Mouse (Mus musculus) layer of hippocampus, adult 2 months (tissue): ENCODE results near the gene Psmb2. TPM values are rescaled to one million over a fixed set of nuclear protein-coding genes. Genes with fewer than 3 reads are reported as not detected.

Experiments
- DNase-seq, 2 experiments: peaks; one replicate each; pipeline ENCODE4 v3.0.0; 2022; ENCODE audit warnings: low spot score in 2 of 2
- H3K27ac ChIP-seq: fragments of 200-600 bp; 2 replicates; pipeline ENCODE4 v1.8.1; 2022
- H3K4me3 ChIP-seq: fragments of 200-600 bp; 2 replicates; pipeline ENCODE4 v1.8.1; 2022; ENCODE audit warnings: mild to moderate bottlenecking
- CTCF ChIP-seq: fragments of 200-600 bp; conservative IDR thresholded peaks from 2 replicates; pipeline ENCODE4 v1.8.1; 2022; ENCODE audit warnings: antibody characterized with exemption, mild to moderate bottlenecking, moderate library complexity
- total RNA-seq, 2 experiments: library from RNA; stranded (reverse); gene quantifications; 2 replicates each; pipeline ENCODE4 v1.2.3; 2021

Psmb2 gene
- total RNA-seq, 2 experiments from 2014 or later, result 111 to 115 TPM

DNA sequence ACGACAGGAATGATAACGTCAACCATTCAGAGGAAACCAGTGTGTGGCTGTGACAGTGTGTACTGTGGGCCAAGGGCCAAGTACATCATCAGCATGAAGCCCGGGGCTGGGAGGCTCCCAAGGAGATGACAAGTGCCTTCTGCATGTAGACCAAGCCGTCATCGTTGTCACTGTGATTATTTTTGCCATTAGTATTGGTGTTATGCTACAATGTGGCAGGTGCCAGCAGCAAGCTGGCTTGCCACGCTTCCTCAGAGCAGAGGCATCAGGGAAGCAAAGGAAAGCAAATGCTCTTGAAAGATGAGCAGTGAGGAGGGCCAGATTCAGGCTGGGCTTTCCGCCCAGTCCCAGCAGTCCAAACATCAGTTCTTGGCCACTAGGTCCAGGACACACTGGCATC lies 16.2 kb upstream of the Psmb2 start:
- peak; percentile 40 to 45 for DNase-seq
- no peak for TF ChIP-seq CTCF
- H3K27ac ChIP-seq, result peak overlapping the region; percentile 67
- H3K4me3 ChIP-seq, result no peak overlapping the region

DNA sequence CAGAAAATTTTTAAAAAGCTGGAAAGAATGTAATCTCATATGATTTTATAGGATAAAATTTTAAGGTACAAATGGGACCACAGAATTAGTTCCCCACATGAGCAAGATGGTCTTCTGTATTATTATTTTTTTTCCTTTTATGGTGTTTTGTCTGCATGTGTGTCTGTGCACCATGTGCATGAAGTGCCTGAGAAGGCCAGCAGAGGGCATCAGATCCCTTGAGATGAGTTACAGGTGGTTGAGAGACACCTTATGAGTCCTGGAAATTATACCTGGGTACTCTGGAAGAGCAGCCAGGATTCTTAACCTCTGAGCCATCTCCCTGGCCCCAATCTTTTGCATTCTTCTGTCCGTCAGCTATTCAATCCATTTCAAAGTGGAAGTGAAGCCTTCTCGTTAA lies 10.4 kb upstream of the Psmb2 start:
- DNase-seq, result no peak
- Histone ChIP-seq H3K27ac (no peak overlapping the region), H3K4me3 (no peak overlapping the region)
- peak; percentile 47 for TF ChIP-seq CTCF

DNA sequence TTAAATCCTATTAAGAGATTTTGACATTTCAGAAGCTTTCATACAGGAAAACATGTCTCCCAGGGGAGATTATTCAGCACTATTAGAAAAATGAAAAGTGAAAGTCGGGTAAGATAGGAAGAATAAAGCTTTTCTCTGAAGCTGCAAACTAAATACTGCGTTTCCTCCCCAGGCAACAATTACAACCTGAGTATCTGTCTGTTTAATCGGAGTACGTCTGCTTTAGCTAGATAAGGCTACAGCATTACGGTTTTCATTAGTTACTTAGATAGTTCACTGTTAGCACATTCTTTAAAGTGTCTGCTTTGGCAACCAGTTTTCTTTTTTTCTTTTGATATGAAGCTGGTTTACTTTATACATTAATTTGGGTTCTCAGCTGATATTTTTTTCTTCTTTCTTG lies 4.9 kb downstream of the Psmb2 start:
- Histone ChIP-seq H3K4me3 (no peak overlapping the region), H3K27ac (no peak overlapping the region)
- no peak for DNase-seq
- TF ChIP-seq CTCF, result no peak

DNA sequence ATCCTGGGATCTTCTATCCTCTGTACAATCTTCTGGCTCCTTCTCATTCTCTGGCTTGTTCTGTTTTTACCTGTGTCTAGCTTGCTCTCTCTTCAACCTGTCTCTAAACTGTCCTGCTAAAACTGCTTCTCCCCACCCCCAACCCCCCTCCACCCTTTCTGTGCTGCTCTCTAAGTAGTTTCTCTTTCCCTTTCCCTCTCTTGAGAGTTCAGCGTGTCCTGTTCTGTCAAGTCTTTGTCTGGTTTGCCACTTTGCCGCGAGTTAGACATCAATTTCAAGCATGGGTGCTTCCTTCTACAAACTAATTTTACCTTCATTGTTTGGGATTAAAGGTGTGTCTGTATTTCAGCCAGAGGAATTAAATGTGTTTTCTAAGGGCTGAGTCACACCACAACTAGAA lies 5.7 kb downstream of the Psmb2 start:
- no peak for DNase-seq
- Histone ChIP-seq H3K27ac (no peak overlapping the region), H3K4me3 (no peak overlapping the region)
- no peak for TF ChIP-seq CTCF

DNA sequence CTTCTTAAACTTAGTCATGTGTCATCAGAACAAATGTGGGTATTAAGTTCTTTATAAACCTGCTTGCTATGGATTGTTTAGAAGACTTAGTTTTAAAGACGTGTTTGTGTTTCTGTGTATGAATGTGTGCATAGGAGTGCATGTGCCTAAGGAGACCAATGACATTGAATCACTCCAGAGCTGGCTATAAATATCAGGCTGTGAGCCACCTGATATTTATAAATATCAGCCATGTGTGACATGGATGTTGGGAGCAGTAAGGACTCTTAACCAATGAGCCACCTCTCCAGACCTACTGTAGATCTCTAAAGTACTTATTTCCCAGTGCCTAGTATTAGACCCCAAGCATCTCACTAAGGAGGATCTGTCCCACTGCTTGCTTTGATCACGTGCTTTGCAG lies 12.0 kb downstream of the Psmb2 start:
- H3K27ac ChIP-seq, result no peak overlapping the region
- no peak for DNase-seq
- no peak overlapping the region for H3K4me3 ChIP-seq
- no peak for TF ChIP-seq CTCF

DNA sequence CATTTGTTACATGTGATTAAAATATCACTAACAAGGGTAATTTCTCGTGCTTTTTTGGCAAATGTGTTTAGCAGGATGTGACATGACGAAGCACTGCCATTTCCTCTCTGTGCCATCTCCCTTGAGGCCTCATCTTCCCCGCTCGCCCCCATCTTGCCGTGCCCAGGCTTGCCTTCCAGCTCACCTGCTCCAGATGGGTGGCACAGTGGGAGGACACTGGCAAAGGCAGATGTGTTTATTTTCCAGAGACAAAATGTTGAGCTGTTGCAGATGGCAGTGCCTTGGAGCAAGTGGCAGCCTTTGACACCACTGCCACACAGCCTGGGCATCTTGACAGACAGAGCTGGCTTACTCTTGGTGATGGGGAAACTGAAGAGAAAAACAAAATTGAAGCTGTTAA lies 15.6 kb downstream of the Psmb2 start:
- no peak for TF ChIP-seq CTCF
- no peak for DNase-seq
- Histone ChIP-seq H3K4me3 (no peak overlapping the region), H3K27ac (peak overlapping the region; percentile 36; the same call in 1 of the 2 replicates)

DNA sequence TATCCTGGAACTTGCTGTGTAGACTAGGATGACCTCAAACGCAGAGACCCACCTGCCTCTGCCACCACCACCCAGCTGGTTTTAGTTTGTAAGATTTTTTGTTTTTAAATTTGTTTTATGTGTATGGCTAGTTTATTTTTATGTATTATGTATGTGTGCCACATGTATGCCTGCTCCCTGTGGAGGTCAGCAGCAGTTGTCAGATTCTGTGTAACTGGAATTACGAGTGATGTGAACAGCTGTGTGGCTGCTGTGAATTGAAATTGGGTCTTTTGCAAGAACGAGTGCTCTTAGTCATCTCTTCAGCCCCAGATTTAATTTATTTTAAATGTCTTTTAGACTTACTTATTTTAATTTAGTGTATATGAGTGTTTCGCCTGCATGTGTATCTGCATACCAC lies 19.5 kb downstream of the Psmb2 start:
- H3K27ac ChIP-seq, result no peak overlapping the region
- no peak overlapping the region for H3K4me3 ChIP-seq
- no peak for DNase-seq
- no peak for TF ChIP-seq CTCF

GRCm38 (mm10) chr4:126706630-126707438 lies 29.4 kb downstream of the Psmb2 start:
- H3K4me3 ChIP-seq, result no peak overlapping the region
- DNase-seq, result no peak
- H3K27ac ChIP-seq, result no peak overlapping the region
- TF ChIP-seq CTCF, result no peak

GRCm38 (mm10) chr4:126707439-126707826 lies 30.0 kb downstream of the Psmb2 start:
- no peak for DNase-seq
- Histone ChIP-seq H3K27ac (no peak overlapping the region), H3K4me3 (no peak overlapping the region)
- TF ChIP-seq CTCF, result no peak

DNA sequence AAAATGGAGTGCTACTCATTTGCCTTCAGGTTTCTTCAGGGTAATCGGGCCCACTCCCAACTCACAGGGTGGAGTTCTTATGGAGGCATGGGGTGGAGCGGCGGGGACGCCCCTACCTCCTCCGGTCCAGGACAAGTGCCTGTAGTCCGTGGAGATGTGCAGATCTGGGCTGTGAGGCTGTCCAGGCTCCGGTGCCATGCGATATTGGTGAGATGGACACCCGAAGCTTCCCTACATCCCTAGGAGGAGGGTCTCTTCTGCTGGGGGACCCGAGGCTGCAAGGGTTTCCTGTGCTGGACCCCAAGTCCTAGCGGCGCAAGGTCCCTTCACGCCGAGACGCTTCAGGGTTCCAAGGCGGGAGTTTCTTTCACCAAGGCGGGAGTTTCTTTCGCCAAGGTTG lies 54.7 kb downstream of the Psmb2 start:
- TF ChIP-seq CTCF, result no peak

DNA sequence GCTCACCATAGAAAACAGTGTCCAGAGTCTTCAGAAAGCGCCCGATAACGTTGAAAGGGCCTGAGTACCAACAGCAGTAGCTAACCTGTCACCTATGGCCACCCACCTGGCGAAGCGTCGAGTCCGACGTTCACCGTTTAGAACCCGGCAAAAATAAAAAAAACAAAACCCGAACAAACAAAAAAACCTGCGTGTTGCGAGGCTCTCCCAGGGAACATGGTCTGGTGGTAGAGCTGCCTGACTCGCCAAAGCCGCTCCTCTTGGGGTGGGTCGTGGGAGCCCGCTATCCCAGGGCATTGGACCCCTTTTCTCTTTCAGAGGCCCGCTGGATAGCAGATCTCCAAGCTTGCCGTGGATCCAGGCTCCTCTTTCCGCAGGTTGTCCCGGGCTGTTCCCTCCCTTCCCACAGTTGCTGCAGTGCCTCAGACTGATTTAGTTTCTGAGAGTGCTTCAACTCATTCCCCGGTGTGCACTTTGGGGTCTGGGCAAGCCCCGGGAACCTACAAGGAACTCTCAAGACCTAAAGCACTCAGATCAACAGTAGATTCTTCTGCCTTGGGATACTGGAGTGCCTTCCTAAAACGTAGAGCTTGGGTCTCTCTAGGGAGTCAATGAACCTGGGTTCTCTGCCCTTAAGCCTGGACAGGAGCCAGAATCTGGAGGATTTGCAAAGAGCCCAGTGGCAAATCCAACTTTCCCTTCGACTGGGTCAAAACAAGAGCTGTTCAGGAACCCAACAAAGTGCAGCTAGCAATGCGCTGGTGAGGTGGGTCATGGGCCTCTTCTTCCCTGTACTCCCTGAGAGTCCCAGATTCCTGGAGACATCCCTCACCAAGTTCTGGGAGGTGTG lies 55.3 kb downstream of the Psmb2 start:
- TF ChIP-seq CTCF, result no peak
- Histone ChIP-seq H3K4me3 (no peak overlapping the region), H3K27ac (no peak overlapping the region)
- no peak for DNase-seq

More for the DNA sequence above, 54.7 kb downstream of the Psmb2 start:
- Histone ChIP-seq H3K27ac (no peak overlapping the region), H3K4me3 (no peak overlapping the region)
- no peak for DNase-seq

DNA sequence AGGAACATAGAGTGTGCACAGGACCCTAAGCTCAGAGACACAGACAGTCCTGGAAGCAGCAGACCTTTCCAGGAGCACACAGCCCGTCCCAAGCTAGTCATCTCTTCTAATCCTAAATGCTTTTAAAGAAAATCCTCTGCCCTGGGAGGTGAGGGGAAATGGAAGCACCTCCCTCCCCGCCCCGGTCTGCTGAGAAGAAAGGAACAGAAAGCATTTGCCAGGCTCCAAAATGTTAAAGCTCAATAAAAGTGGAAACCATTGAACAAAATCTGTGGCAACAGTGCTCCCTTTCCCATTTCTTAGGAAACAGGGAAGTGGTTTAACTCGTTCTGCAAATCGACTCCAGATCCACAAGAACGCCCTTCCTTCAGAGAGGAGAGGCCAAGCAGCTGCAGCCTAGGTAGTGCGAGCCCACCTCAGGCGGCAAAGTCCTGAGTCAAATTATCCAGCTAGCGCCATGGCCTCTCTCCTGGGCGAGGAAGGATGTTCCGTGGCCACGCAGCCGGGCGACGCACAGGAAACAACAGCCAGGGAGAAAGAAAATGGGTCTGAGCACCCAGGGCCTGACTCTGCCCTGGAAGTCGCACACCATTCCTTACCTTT lies 56.7 kb downstream of the Psmb2 start:
- H3K4me3 ChIP-seq, result no peak overlapping the region
- no peak overlapping the region for H3K27ac ChIP-seq
- no peak for DNase-seq
- TF ChIP-seq CTCF, result no peak

- H3K4me3 ChIP-seq, result no peak overlapping the region
- DNase-seq, result no peak
- H3K27ac ChIP-seq, result no peak overlapping the region
- TF ChIP-seq CTCF, result no peak
These were observed 57.4 kb downstream of the Psmb2 start for GRCm38 (mm10) chr4:126734700-126735381.
